Mouse (Mus musculus) intestine, postnatal 0 days (tissue): Measurements from ENCODE around the gene Rab12. TPM values are rescaled to one million over a fixed set of nuclear protein-coding genes. Genes with fewer than 3 reads are reported as not detected.

Source experiments
- ATAC-seq: fragments of 200-750 bp; cut with Nextera tagmentation; 2 replicates; pipeline ENCODE4 v1.8.0; 2017; ENCODE audit warnings: mild to moderate bottlenecking, moderate TSS enrichment, moderate library complexity
- H3K27ac ChIP-seq: fragments of 300-500 bp; sonication (generic); 2 replicates; pipeline ENCODE4 v1.5.1; 2014; ENCODE audit warnings: mild to moderate bottlenecking, low read depth, low read length, moderate library complexity
- H3K27me3 ChIP-seq: fragments of 300-500 bp; sonication (generic); replicated peaks from 2 replicates; pipeline ENCODE4 v1.6.1; 2014; ENCODE audit warnings: low read length, mixed read lengths; ENCODE audit not compliant: control insufficient read depth, insufficient read depth
- H3K36me3 ChIP-seq: fragments of 300-500 bp; sonication (generic); 2 replicates; pipeline ENCODE4 v1.6.1; 2014; ENCODE audit warnings: mild to moderate bottlenecking, moderate library complexity; ENCODE audit not compliant: control insufficient read depth, insufficient read depth
- H3K4me1 ChIP-seq: fragments of 300-500 bp; sonication (generic); replicated peaks from 2 replicates; pipeline ENCODE4 v1.6.1; 2014; ENCODE audit warnings: antibody characterized with exemption, low read length, mixed read lengths; ENCODE audit not compliant: control insufficient read depth, insufficient read depth
- H3K4me2 ChIP-seq: fragments of 300-500 bp; sonication (generic); replicated peaks from 2 replicates; pipeline ENCODE4 v1.6.1; 2014; ENCODE audit warnings: low read depth, mild to moderate bottlenecking, moderate library complexity
- H3K4me3 ChIP-seq: fragments of 300-500 bp; sonication (generic); 2 replicates; pipeline ENCODE4 v1.5.1; 2014; ENCODE audit warnings: low read depth, low read length
- H3K9ac ChIP-seq: fragments of 300-500 bp; sonication (generic); 2 replicates; pipeline ENCODE4 v1.6.1; 2014; ENCODE audit warnings: mild to moderate bottlenecking, low read depth, low read length
- H3K9me3 ChIP-seq: fragments of 300-500 bp; sonication (generic); 2 replicates; pipeline ENCODE4 v1.6.1; 2016; ENCODE audit warnings: mixed run types; ENCODE audit not compliant: control insufficient read depth
- CTCF ChIP-seq: sonication (generic); IDR thresholded peaks from 2 replicates; pipeline ENCODE4 v1.5.1; 2016; ENCODE audit warnings: low read depth, mild to moderate bottlenecking, control low read depth, antibody characterized with exemption, moderate library complexity
- WGBS: fragments of 180-500 bp; shearing (Covaris S2); extraction: QIAGEN DNeasy Blood & Tissue Kit; methylation state at CpG from one replicate; pipeline ENCODE4 v1.1.7; 2014; 5-methylcytosine and 5-hydroxymethylcytosine counted together
- polyA plus RNA-seq: library from polyadenylated mRNA; unstranded; fragments of >200 nt; fragmentation: Nextera tagmentation; extraction: Ambion mirVana; gene quantifications from 2 replicates; pipeline ENCODE4 v1.2.1, GENCODE M21; 2015

The Rab12 gene
- polyA plus RNA-seq, result 20.1 and 21.5 TPM in 2 replicates

- Histone ChIP-seq H3K27me3 (no peaks in the 10 kb centered on the region), H3K9me3 (no peaks in the 10 kb centered on the region), H3K36me3 (no peaks in the 10 kb centered on the region), H3K4me1 (no peaks in the 10 kb centered on the region), H3K4me2 (peak within 1 kb of the TSS; percentile 89), H3K9ac (peak within 1 kb of the TSS; percentile 92), H3K4me3 (peak within 1 kb of the TSS; percentile 100), H3K27ac (peak within 1 kb of the TSS; percentile 57)
- WGBS, result 7% methylated on average over 57 of the region's 71 CpGs
- ATAC-seq, result peak; percentile 91
- peak; percentile 98 for TF ChIP-seq CTCF
These were observed at the start of gene Rab12 for GRCm38 (mm10) chr17:66519554-66520553. Gene Rab12 (minus strand): TSS chr17:66519729.

GRCm38 (mm10) chr17:66564213-66564612, 44.7 kb upstream of the Rab12 start:
- no peak overlapping the region for H3K9ac ChIP-seq
- H3K27me3 ChIP-seq, result no peaks in the 10 kb centered on the region
- no peak overlapping the region for H3K27ac ChIP-seq
- H3K4me3 ChIP-seq, result no peak overlapping the region
- H3K36me3 ChIP-seq, result no peaks in the 10 kb centered on the region; the same call in 1 of the 2 replicates
- no peaks in the 10 kb centered on the region for H3K9me3 ChIP-seq
- TF ChIP-seq CTCF, result no peak
- WGBS, result 54% methylated on average over 7 of the region's 7 CpGs
- ATAC-seq, result no peak
- H3K4me1 ChIP-seq, result no peaks in the 10 kb centered on the region
- no peak overlapping the region for H3K4me2 ChIP-seq

- no peak overlapping the region for H3K27ac ChIP-seq
- no peak overlapping the region for H3K9ac ChIP-seq
- H3K4me1 ChIP-seq, result no peaks in the 10 kb centered on the region
- H3K36me3 ChIP-seq, result no peaks in the 10 kb centered on the region; the same call in 1 of the 2 replicates
- ATAC-seq, result no peak
- no peak overlapping the region for H3K4me3 ChIP-seq
- no peaks in the 10 kb centered on the region for H3K9me3 ChIP-seq
- 52% methylated on average over 1 of the region's 1 CpGs for WGBS
- H3K27me3 ChIP-seq, result no peaks in the 10 kb centered on the region
- no peak overlapping the region for H3K4me2 ChIP-seq
- no peak for TF ChIP-seq CTCF
These were observed 44.0 kb upstream of the Rab12 start for GRCm38 (mm10) chr17:66563551-66563950.

- Histone ChIP-seq H3K9me3 (no peaks in the 10 kb centered on the region), H3K36me3 (peaks cover 3% of the 10 kb centered on the region; the same call in 1 of the 2 replicates), H3K27me3 (no peaks in the 10 kb centered on the region), H3K9ac (no peak overlapping the region), H3K4me3 (no peak overlapping the region), H3K4me1 (no peaks in the 10 kb centered on the region), H3K4me2 (no peak overlapping the region), H3K27ac (no peak overlapping the region)
- peak; percentile 53; the same call in 1 of the 2 replicates for ATAC-seq
- TF ChIP-seq CTCF, result no peak
- 36% methylated on average over 2 of the region's 2 CpGs for WGBS
These were observed 41.9 kb upstream of the Rab12 start for GRCm38 (mm10) chr17:66561380-66561779.

GRCm38 (mm10) chr17:66558404-66559317, 39.1 kb upstream of the Rab12 start:
- Histone ChIP-seq H3K36me3 (peaks cover 15% of the 10 kb centered on the region), H3K4me1 (no peaks in the 10 kb centered on the region), H3K9me3 (no peaks in the 10 kb centered on the region), H3K9ac (no peak overlapping the region), H3K4me3 (no peak overlapping the region), H3K4me2 (no peak overlapping the region), H3K27me3 (no peaks in the 10 kb centered on the region), H3K27ac (no peak overlapping the region)
- TF ChIP-seq CTCF, result peak; percentile 68
- no peak for ATAC-seq
- WGBS, result 86% methylated on average over 17 of the region's 17 CpGs

GRCm38 (mm10) chr17:66552690-66553089, 33.2 kb upstream of the Rab12 start:
- no peaks in the 10 kb centered on the region for H3K27me3 ChIP-seq
- H3K9ac ChIP-seq, result no peak overlapping the region
- H3K4me1 ChIP-seq, result no peaks in the 10 kb centered on the region
- peaks cover 13% of the 10 kb centered on the region for H3K36me3 ChIP-seq
- no peak overlapping the region for H3K27ac ChIP-seq
- H3K4me3 ChIP-seq, result no peak overlapping the region
- WGBS, result 82% methylated on average over 4 of the region's 4 CpGs
- H3K4me2 ChIP-seq, result no peak overlapping the region
- H3K9me3 ChIP-seq, result no peaks in the 10 kb centered on the region
- ATAC-seq, result no peak
- TF ChIP-seq CTCF, result no peak
